Mouse (Mus musculus) testis, postnatal 14 days (tissue): ENCODE results near the gene Mettl16.

Experiments
- DNase-seq: peaks from one replicate; pipeline ENCODE4 v3.0.0; 2021; ENCODE audit warnings: low spot score

Gene Mettl16

GRCm38 (mm10) chr11:74770595-74771207 lies at the start of gene Mettl16:
Gene Mettl16 (plus strand): TSS chr11:74770830.
- DNase-seq: peak; percentile 98

GRCm38 (mm10) chr11:74721141-74721540 lies 49.5 kb upstream of the Mettl16 start:
- no peak for DNase-seq

- DNase-seq: no peak
These were observed 48.7 kb upstream of the Mettl16 start for GRCm38 (mm10) chr11:74721971-74722370.

GRCm38 (mm10) chr11:74723357-74724234 lies 47.0 kb upstream of the Mettl16 start:
- peak; percentile 89 for DNase-seq

GRCm38 (mm10) chr11:74724235-74724791 lies 46.3 kb upstream of the Mettl16 start, which contains the start of gene Pafah1b1:
Gene Pafah1b1 (minus strand): TSS chr11:74724670.
- peak; percentile 97 for DNase-seq

- peak; percentile 47 for DNase-seq
These were observed 45.4 kb upstream of the Mettl16 start for GRCm38 (mm10) chr11:74725181-74725580.

- DNase-seq: no peak
These were observed 35.7 kb upstream of the Mettl16 start for GRCm38 (mm10) chr11:74734917-74735316.

GRCm38 (mm10) chr11:74737861-74738260 lies 32.8 kb upstream of the Mettl16 start:
- no peak for DNase-seq

GRCm38 (mm10) chr11:74748022-74748421 lies 22.6 kb upstream of the Mettl16 start:
- no peak for DNase-seq

- DNase-seq: no peak
These were observed 21.4 kb upstream of the Mettl16 start for GRCm38 (mm10) chr11:74749241-74749640.

- no peak for DNase-seq
These were observed 19.8 kb upstream of the Mettl16 start for GRCm38 (mm10) chr11:74750662-74751351.

- no peak for DNase-seq
These were observed 19.1 kb upstream of the Mettl16 start for GRCm38 (mm10) chr11:74751352-74752066.

- no peak for DNase-seq
These were observed 14.0 kb upstream of the Mettl16 start for GRCm38 (mm10) chr11:74756631-74757030.

GRCm38 (mm10) chr11:74761011-74761705 lies 9.5 kb upstream of the Mettl16 start:
- peak; percentile 76 for DNase-seq

- DNase-seq: no peak
These were observed 6.5 kb upstream of the Mettl16 start for GRCm38 (mm10) chr11:74763960-74764625.

GRCm38 (mm10) chr11:74767469-74767868 lies 3.2 kb upstream of the Mettl16 start:
- peak; percentile 63 for DNase-seq

GRCm38 (mm10) chr11:74768045-74768444 lies 2.6 kb upstream of the Mettl16 start:
- DNase-seq: no peak

GRCm38 (mm10) chr11:74770037-74770436 lies 593 bp upstream of the Mettl16 start:
- no peak for DNase-seq

- DNase-seq: peak; percentile 29
These were observed 604 bp downstream of the Mettl16 start for GRCm38 (mm10) chr11:74771234-74771633.

- no peak for DNase-seq
These were observed 1.0 kb downstream of the Mettl16 start for GRCm38 (mm10) chr11:74771650-74772049.
